Mouse (Mus musculus) midbrain, embryonic 11.5 days (tissue): ENCODE results near the gene Senp5. TPM values are rescaled to one million over a fixed set of nuclear protein-coding genes. Genes with fewer than 3 reads are reported as not detected.

Experiments
- ATAC-seq: fragments of 200-750 bp; cut with Nextera tagmentation; 2 replicates; pipeline ENCODE4 v1.8.0; 2017; ENCODE audit warnings: moderate TSS enrichment, moderate library complexity; ENCODE audit not compliant: low FRiP score
- DNase-seq: peaks from one replicate; pipeline ENCODE4 v3.0.0; 2015; ENCODE audit warnings: low spot score; ENCODE audit errors: missing footprints
- H3K27ac ChIP-seq: fragments of 300-500 bp; sonication (generic); 2 replicates; pipeline ENCODE4 v1.5.1; 2014; ENCODE audit warnings: low read depth, low read length
- H3K27me3 ChIP-seq: fragments of 300-500 bp; sonication (generic); 2 replicates; pipeline ENCODE4 v1.6.1; 2014; ENCODE audit warnings: mild to moderate bottlenecking, low read length, moderate library complexity, mixed read lengths; ENCODE audit not compliant: control insufficient read depth, insufficient read depth
- H3K36me3 ChIP-seq: fragments of 300-500 bp; sonication (generic); 2 replicates; pipeline ENCODE4 v1.6.1; 2014; ENCODE audit warnings: mild to moderate bottlenecking, low read length, moderate library complexity, mixed read lengths; ENCODE audit not compliant: control insufficient read depth, insufficient read depth
- H3K4me1 ChIP-seq: fragments of 300-500 bp; sonication (generic); 2 replicates; pipeline ENCODE4 v1.6.1; 2014; ENCODE audit warnings: low read length; ENCODE audit not compliant: control insufficient read depth, insufficient read depth
- H3K4me2 ChIP-seq: fragments of 300-500 bp; sonication (generic); 2 replicates; pipeline ENCODE4 v1.6.1; 2014; ENCODE audit warnings: mild to moderate bottlenecking, moderate library complexity
- H3K4me3 ChIP-seq: fragments of 300-500 bp; sonication (generic); 2 replicates; pipeline ENCODE4 v1.5.1; 2014; ENCODE audit warnings: low read depth, low read length
- H3K9ac ChIP-seq: fragments of 300-500 bp; sonication (generic); 2 replicates; pipeline ENCODE4 v1.6.1; 2014; ENCODE audit warnings: low read length
- H3K9me3 ChIP-seq: fragments of 300-500 bp; sonication (generic); 2 replicates; pipeline ENCODE4 v1.6.1; 2016; ENCODE audit warnings: low read length; ENCODE audit not compliant: control insufficient read depth
- WGBS: fragments of 180-500 bp; shearing (Covaris S2); extraction: QIAGEN DNeasy Blood & Tissue Kit; methylation state at CpG from one replicate; pipeline ENCODE4 v1.1.7; 2014; 5-methylcytosine and 5-hydroxymethylcytosine counted together
- polyA plus RNA-seq: library from polyadenylated mRNA; unstranded; fragments of >200 nt; fragmentation: Nextera tagmentation; extraction: Ambion mirVana; gene quantifications from 2 replicates; pipeline ENCODE4 v1.2.1, GENCODE M21; 2014

The Senp5 gene
- polyA plus RNA-seq, result 10.2 and 12.3 TPM in 2 replicates

GRCm38 (mm10) chr16:32002509-32003477, at the start of gene Senp5:
Gene Senp5, minus strand, starts transcription at chr16:32003287.
- peak; percentile 96 for ATAC-seq
- Histone ChIP-seq H3K9ac (peak within 1 kb of the TSS; percentile 91), H3K4me1 (peaks cover 14% of the 10 kb centered on the region), H3K4me2 (peak within 1 kb of the TSS; percentile 94), H3K36me3 (no peaks in the 10 kb centered on the region), H3K27me3 (no peaks in the 10 kb centered on the region), H3K9me3 (no peaks in the 10 kb centered on the region), H3K27ac (peak within 1 kb of the TSS; percentile 69), H3K4me3 (peak within 1 kb of the TSS; percentile 93)
- DNase-seq, result peak; percentile 98
- 2% methylated on average over 61 of the region's 66 CpGs for WGBS

- no peaks in the 10 kb centered on the region for H3K9me3 ChIP-seq
- H3K27me3 ChIP-seq, result no peaks in the 10 kb centered on the region
- no peak overlapping the region for H3K4me3 ChIP-seq
- no peak overlapping the region for H3K27ac ChIP-seq
- no peaks in the 10 kb centered on the region for H3K4me1 ChIP-seq
- H3K36me3 ChIP-seq, result peaks cover 19% of the 10 kb centered on the region
- WGBS, result 88% methylated on average over 4 of the region's 4 CpGs
- no peak overlapping the region for H3K9ac ChIP-seq
- no peak overlapping the region for H3K4me2 ChIP-seq
- ATAC-seq, result no peak
- no peak for DNase-seq
Observed at GRCm38 (mm10) chr16:32042367-32042766, 39.3 kb upstream of the Senp5 start.

- ATAC-seq, result no peak
- Histone ChIP-seq H3K27me3 (no peaks in the 10 kb centered on the region), H3K4me1 (no peaks in the 10 kb centered on the region), H3K27ac (no peak overlapping the region), H3K4me2 (no peak overlapping the region), H3K9me3 (no peaks in the 10 kb centered on the region), H3K4me3 (no peak overlapping the region), H3K9ac (no peak overlapping the region), H3K36me3 (peaks cover 10% of the 10 kb centered on the region; the same call in 1 of the 2 replicates)
- 93% methylated on average over 9 of the region's 9 CpGs for WGBS
- no peak for DNase-seq
Observed at GRCm38 (mm10) chr16:32019678-32020077, 16.6 kb upstream of the Senp5 start.

GRCm38 (mm10) chr16:32010330-32010729, 7.2 kb upstream of the Senp5 start:
- Histone ChIP-seq H3K27me3 (no peaks in the 10 kb centered on the region), H3K4me3 (no peak overlapping the region), H3K9ac (no peak overlapping the region), H3K27ac (no peak overlapping the region), H3K9me3 (no peaks in the 10 kb centered on the region), H3K4me2 (no peak overlapping the region), H3K4me1 (no peaks in the 10 kb centered on the region), H3K36me3 (no peaks in the 10 kb centered on the region)
- no peak for DNase-seq
- 89% methylated on average over 4 of the region's 4 CpGs for WGBS
- ATAC-seq, result no peak

- WGBS, result 51% methylated on average over 5 of the region's 5 CpGs
- Histone ChIP-seq H3K9ac (no peak overlapping the region), H3K9me3 (no peaks in the 10 kb centered on the region), H3K4me2 (no peak overlapping the region), H3K36me3 (no peaks in the 10 kb centered on the region), H3K27ac (no peak overlapping the region), H3K27me3 (no peaks in the 10 kb centered on the region), H3K4me1 (no peaks in the 10 kb centered on the region), H3K4me3 (no peak overlapping the region)
- DNase-seq, result no peak
- no peak for ATAC-seq
Observed at GRCm38 (mm10) chr16:32009913-32010312, 6.8 kb upstream of the Senp5 start.

- Histone ChIP-seq H3K4me3 (no peak overlapping the region), H3K27ac (no peak overlapping the region), H3K9ac (no peak overlapping the region), H3K4me2 (no peak overlapping the region), H3K27me3 (no peaks in the 10 kb centered on the region), H3K4me1 (no peaks in the 10 kb centered on the region), H3K36me3 (no peaks in the 10 kb centered on the region), H3K9me3 (no peaks in the 10 kb centered on the region)
- ATAC-seq, result no peak
- DNase-seq, result no peak
- WGBS, result 75% methylated on average over 10 of the region's 10 CpGs
Observed at GRCm38 (mm10) chr16:32008529-32009293, 5.6 kb upstream of the Senp5 start.

- H3K4me1 ChIP-seq, result peaks cover 14% of the 10 kb centered on the region
- no peak overlapping the region for H3K27ac ChIP-seq
- no peaks in the 10 kb centered on the region for H3K36me3 ChIP-seq
- H3K4me3 ChIP-seq, result no peak overlapping the region
- ATAC-seq, result no peak
- no peak overlapping the region for H3K9ac ChIP-seq
- no peaks in the 10 kb centered on the region for H3K27me3 ChIP-seq
- no peak for DNase-seq
- no peak overlapping the region for H3K4me2 ChIP-seq
- no peaks in the 10 kb centered on the region for H3K9me3 ChIP-seq
- 98% methylated on average over 3 of the region's 3 CpGs for WGBS
Observed at GRCm38 (mm10) chr16:32004731-32005130, 1.6 kb upstream of the Senp5 start.

- H3K9me3 ChIP-seq, result no peaks in the 10 kb centered on the region
- ATAC-seq (no peak), DNase-seq (no peak)
- H3K4me3 ChIP-seq, result no peak overlapping the region
- no peaks in the 10 kb centered on the region for H3K4me1 ChIP-seq
- H3K9ac ChIP-seq, result no peak overlapping the region
- H3K27me3 ChIP-seq, result no peaks in the 10 kb centered on the region
- H3K36me3 ChIP-seq, result no peaks in the 10 kb centered on the region
- 85% methylated on average over 5 of the region's 5 CpGs for WGBS
- no peak overlapping the region for H3K27ac ChIP-seq
- H3K4me2 ChIP-seq, result no peak overlapping the region
Observed at GRCm38 (mm10) chr16:31996371-31996770, 6.7 kb downstream of the Senp5 start.

GRCm38 (mm10) chr16:31993946-31994345, 9.1 kb downstream of the Senp5 start:
- H3K9me3 ChIP-seq, result no peaks in the 10 kb centered on the region
- ATAC-seq (no peak), DNase-seq (no peak)
- no peak overlapping the region for H3K4me3 ChIP-seq
- no peaks in the 10 kb centered on the region for H3K27me3 ChIP-seq
- H3K4me1 ChIP-seq, result no peaks in the 10 kb centered on the region
- H3K36me3 ChIP-seq, result peaks cover 9% of the 10 kb centered on the region; the same call in 1 of the 2 replicates
- H3K9ac ChIP-seq, result no peak overlapping the region
- no peak overlapping the region for H3K27ac ChIP-seq
- no peak overlapping the region for H3K4me2 ChIP-seq
